Mouse (Mus musculus): ENCODE results near the gene Yipf6. TPM values are rescaled to one million over a fixed set of nuclear protein-coding genes. Genes with fewer than 3 reads are reported as not detected.
"Not testable (repeated sequence)": the region's sequence is repeated elsewhere in the genome, so short reads cannot be mapped to it uniquely, and the experiment has no call there.

Yipf6 gene
- total and polyA plus RNA-seq, 2 experiments from 2014 or later = 14.5 to 48.4 TPM

DNA sequence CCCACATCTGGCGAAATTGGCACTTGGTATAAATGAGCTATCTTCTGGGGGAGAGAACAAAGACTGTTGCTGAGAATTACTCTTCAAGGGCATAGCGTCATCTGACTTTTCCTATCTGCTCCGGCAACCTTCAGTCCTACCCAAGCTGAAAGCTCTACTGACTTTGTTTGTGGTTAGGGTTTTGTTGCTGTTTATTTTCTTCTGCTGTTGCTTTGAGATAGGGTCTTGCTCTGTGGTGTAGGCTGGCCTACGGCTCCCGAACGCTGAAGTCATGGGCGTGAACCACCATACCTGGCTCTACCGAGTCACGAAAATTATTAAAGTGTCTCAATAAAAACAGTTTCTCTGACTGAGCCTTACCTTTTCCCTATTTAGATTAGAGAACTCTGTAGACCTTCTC is 22.2 kb downstream of the Yipf6 start:
- no peaks in the 10 kb centered on the region for H3K27me3 ChIP-seq (ENCODE audit: control insufficient read depth, insufficient read depth, low read length)
- no peaks in the 10 kb centered on the region for H3K9me3 ChIP-seq (replicated peaks; ENCODE audit: control insufficient read depth, low read length)
- no peak for DNase-seq (ENCODE audit: low spot score)
- WGBS = 82% methylated on average over 9 of the region's 9 CpGs
- H3K4me2 ChIP-seq (ENCODE audit: low read depth, low read length) = no peak overlapping the region
- no peaks in the 10 kb centered on the region for H3K4me1 ChIP-seq (ENCODE audit: control insufficient read depth, insufficient read depth)
- H3K9ac ChIP-seq (replicated peaks; ENCODE audit: low read depth, low read length) = no peak overlapping the region
- H3K27ac ChIP-seq (ENCODE audit: low read depth) = no peak overlapping the region
- no peak for ATAC-seq (ENCODE audit: insufficient read depth, low read depth)
- H3K4me3 ChIP-seq (ENCODE audit: low read depth, low read length) = no peak overlapping the region
- no peak for TF ChIP-seq EP300 (IDR thresholded peaks at IDR 0.05; ENCODE audit: low read depth)
- no peaks in the 10 kb centered on the region for H3K36me3 ChIP-seq (replicated peaks; ENCODE audit: control insufficient read depth, insufficient read depth, low read length)

DNA sequence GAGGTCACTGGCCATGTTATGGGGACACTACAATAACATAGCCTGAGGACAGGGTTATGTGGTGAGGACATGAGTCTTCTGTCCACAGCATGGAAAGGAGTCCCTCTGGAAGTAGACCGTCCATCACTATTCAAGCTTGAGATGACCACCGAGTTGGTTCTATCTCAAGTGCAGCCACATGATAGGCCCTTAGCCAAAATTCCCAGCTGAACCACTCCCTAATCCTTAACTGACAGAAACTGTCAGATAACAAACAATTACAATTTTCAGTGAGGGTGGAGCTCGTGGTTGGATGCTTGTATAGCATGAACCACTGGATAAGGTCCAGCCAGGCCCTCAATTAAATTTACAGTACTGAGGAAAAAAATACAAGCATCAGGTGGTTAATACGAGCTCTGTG is 22.9 kb downstream of the Yipf6 start:
- DNase-seq (ENCODE audit: low spot score) = no peak
- 48% methylated on average over 4 of the region's 4 CpGs for WGBS
- ATAC-seq (ENCODE audit: insufficient read depth, low read depth) = no peak
- no peak overlapping the region for H3K9ac ChIP-seq (replicated peaks; ENCODE audit: low read depth, low read length)
- no peak for TF ChIP-seq EP300 (IDR thresholded peaks at IDR 0.05; ENCODE audit: low read depth)
- H3K27ac ChIP-seq (ENCODE audit: low read depth) = no peak overlapping the region
- H3K4me2 ChIP-seq (ENCODE audit: low read depth, low read length) = no peak overlapping the region
- no peaks in the 10 kb centered on the region for H3K36me3 ChIP-seq (replicated peaks; ENCODE audit: control insufficient read depth, insufficient read depth, low read length)
- no peak overlapping the region for H3K4me3 ChIP-seq (ENCODE audit: low read depth, low read length)
- no peaks in the 10 kb centered on the region for H3K4me1 ChIP-seq (ENCODE audit: control insufficient read depth, insufficient read depth)
- H3K27me3 ChIP-seq (ENCODE audit: control insufficient read depth, insufficient read depth, low read length) = no peaks in the 10 kb centered on the region; the same call in 1 of the 2 replicates
- no peaks in the 10 kb centered on the region for H3K9me3 ChIP-seq (replicated peaks; ENCODE audit: control insufficient read depth, low read length)

DNA sequence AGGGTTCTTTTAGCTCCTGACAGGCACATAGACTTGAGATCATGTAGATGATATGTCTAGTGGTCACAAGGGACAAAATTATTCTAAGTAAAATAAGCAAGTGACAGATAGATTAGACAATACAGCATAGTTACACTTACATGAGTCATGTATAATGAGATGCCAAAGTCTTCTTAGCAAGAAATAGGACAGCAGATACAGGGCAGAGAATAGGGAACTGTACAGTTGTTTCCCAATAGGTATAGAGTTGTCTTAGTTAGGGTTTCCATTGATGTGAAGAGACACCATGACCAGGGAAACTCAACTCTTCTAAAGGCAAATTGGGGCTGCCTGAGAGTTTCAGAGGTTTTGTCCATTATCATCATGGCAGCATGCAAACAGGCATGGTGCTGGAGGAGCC is 27.6 kb downstream of the Yipf6 start:
- no peak overlapping the region for H3K4me2 ChIP-seq (ENCODE audit: low read depth, low read length)
- no peak overlapping the region for H3K9ac ChIP-seq (replicated peaks; ENCODE audit: low read depth, low read length)
- no peaks in the 10 kb centered on the region for H3K4me1 ChIP-seq (ENCODE audit: control insufficient read depth, insufficient read depth)
- H3K36me3 ChIP-seq (replicated peaks; ENCODE audit: control insufficient read depth, insufficient read depth, low read length) = no peaks in the 10 kb centered on the region
- H3K27ac ChIP-seq (ENCODE audit: low read depth) = no peak overlapping the region
- ATAC-seq (ENCODE audit: insufficient read depth, low read depth) (no peak), DNase-seq (ENCODE audit: low spot score) (no peak)
- H3K9me3 ChIP-seq (replicated peaks; ENCODE audit: control insufficient read depth, low read length) = no peaks in the 10 kb centered on the region
- H3K27me3 ChIP-seq (ENCODE audit: control insufficient read depth, insufficient read depth, low read length) = no peaks in the 10 kb centered on the region; the same call in 1 of the 2 replicates
- TF ChIP-seq EP300 (IDR thresholded peaks at IDR 0.05; ENCODE audit: low read depth) = no peak
- no peak for TF ChIP-seq CTCF (IDR thresholded peaks at IDR 0.05; ENCODE audit: low read depth)
- no peak overlapping the region for H3K4me3 ChIP-seq (ENCODE audit: low read depth, low read length)

DNA sequence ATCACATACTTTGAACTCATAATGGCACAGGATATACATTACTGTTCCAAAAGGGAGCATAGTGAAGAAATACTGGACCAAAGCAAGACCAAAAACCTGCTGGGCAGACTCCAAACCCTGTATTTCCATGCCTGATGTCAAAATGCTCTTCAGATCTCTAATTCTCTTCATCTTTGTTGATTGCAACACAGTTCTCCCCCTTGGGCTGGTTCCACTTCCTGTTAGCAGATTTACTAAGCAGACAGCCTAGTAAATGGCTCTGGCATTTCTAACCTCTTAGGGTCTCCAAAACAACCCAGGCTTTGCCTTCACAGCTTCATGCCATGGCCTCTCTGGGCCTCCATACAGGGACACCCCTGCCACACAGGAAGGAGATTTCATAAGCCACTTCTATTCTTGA is 28.4 kb downstream of the Yipf6 start:
- H3K4me3 ChIP-seq (ENCODE audit: low read depth, low read length) = no peak overlapping the region
- H3K4me1 ChIP-seq (ENCODE audit: control insufficient read depth, insufficient read depth) = no peaks in the 10 kb centered on the region
- H3K9ac ChIP-seq (replicated peaks; ENCODE audit: low read depth, low read length) = no peak overlapping the region
- H3K9me3 ChIP-seq (replicated peaks; ENCODE audit: control insufficient read depth, low read length) = no peaks in the 10 kb centered on the region
- DNase-seq (ENCODE audit: low spot score) (no peak), ATAC-seq (ENCODE audit: insufficient read depth, low read depth) (no peak)
- no peak overlapping the region for H3K4me2 ChIP-seq (ENCODE audit: low read depth, low read length)
- H3K27me3 ChIP-seq (ENCODE audit: control insufficient read depth, insufficient read depth, low read length) = no peaks in the 10 kb centered on the region; the same call in 1 of the 2 replicates
- H3K36me3 ChIP-seq (replicated peaks; ENCODE audit: control insufficient read depth, insufficient read depth, low read length) = no peaks in the 10 kb centered on the region
- no peak for TF ChIP-seq CTCF (IDR thresholded peaks at IDR 0.05; ENCODE audit: low read depth)
- no peak for TF ChIP-seq EP300 (IDR thresholded peaks at IDR 0.05; ENCODE audit: low read depth)
- no peak overlapping the region for H3K27ac ChIP-seq (ENCODE audit: low read depth)

DNA sequence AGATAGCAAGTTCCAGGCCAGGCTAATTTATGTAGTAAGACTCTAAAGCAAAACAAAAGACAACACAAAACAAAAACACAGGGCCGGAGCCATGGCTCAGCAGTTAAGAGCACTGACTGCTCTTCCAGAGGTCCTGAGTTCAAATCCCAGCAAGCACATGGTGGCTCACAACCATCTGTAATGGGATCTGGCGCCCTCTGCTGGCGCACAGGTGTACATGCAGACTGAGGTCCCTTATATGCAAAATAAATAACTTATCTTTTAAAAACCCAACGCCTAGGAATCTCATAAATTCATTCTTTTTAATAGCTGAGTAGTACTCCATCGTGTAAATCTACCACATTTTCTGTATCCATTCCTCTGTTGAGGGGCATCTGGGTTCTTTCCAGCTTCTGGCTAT is 50.5 kb downstream of the Yipf6 start:
- not testable (repeated sequence) for H3K4me2 ChIP-seq (ENCODE audit: low read depth, low read length); H3K4me3 ChIP-seq (ENCODE audit: low read depth, low read length); H3K27me3 ChIP-seq (ENCODE audit: control insufficient read depth, insufficient read depth, low read length); H3K27ac ChIP-seq (ENCODE audit: low read depth); H3K9ac ChIP-seq (replicated peaks; ENCODE audit: low read depth, low read length); H3K36me3 ChIP-seq (replicated peaks; ENCODE audit: control insufficient read depth, insufficient read depth, low read length); DNase-seq (ENCODE audit: low spot score); H3K9me3 ChIP-seq (replicated peaks; ENCODE audit: control insufficient read depth, low read length); H3K4me1 ChIP-seq (ENCODE audit: control insufficient read depth, insufficient read depth); ATAC-seq (ENCODE audit: insufficient read depth, low read depth)
- WGBS = 40% methylated on average over 5 of the region's 5 CpGs

DNA sequence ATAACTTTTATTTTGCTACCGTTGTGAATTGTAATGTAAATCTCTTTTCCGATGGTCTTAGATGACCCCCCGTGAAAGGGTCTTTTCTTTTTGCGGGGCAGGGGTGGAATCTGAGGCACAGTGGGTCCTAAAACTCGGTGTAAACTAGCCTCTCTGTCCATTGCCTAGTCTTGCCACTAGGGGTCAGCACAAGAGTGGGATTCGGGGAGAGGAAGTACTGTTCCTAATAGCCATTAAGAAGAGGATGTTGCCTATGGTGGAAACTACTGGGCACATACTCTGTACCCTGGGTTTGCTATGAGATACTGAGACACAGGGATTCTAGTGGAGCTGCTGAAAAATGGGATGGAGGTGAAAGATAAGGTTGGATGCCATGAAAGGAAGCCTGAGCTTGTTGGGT is 53.5 kb downstream of the Yipf6 start:
- TF ChIP-seq CTCF (IDR thresholded peaks at IDR 0.05; ENCODE audit: low read depth) (peak; percentile 84), EP300 (IDR thresholded peaks at IDR 0.05; ENCODE audit: low read depth) (no peak)
- H3K4me3 ChIP-seq (ENCODE audit: low read depth, low read length) = no peak overlapping the region
- WGBS = 24% methylated on average over 6 of the region's 6 CpGs

More for the DNA sequence above, 53.5 kb downstream of the Yipf6 start:
- no peaks in the 10 kb centered on the region for H3K27me3 ChIP-seq (ENCODE audit: control insufficient read depth, insufficient read depth, low read length)
- no peak overlapping the region for H3K4me2 ChIP-seq (ENCODE audit: low read depth, low read length)
- ATAC-seq (ENCODE audit: insufficient read depth, low read depth) = no peak
- no peak overlapping the region for H3K27ac ChIP-seq (ENCODE audit: low read depth)
- no peaks in the 10 kb centered on the region for H3K9me3 ChIP-seq (replicated peaks; ENCODE audit: control insufficient read depth, low read length)
- H3K9ac ChIP-seq (replicated peaks; ENCODE audit: low read depth, low read length) = no peak overlapping the region
- no peaks in the 10 kb centered on the region for H3K4me1 ChIP-seq (ENCODE audit: control insufficient read depth, insufficient read depth)
- no peaks in the 10 kb centered on the region for H3K36me3 ChIP-seq (replicated peaks; ENCODE audit: control insufficient read depth, insufficient read depth, low read length)
- DNase-seq (ENCODE audit: low spot score) = peak; percentile 59

Other genes starting within 250 kb of the Yipf6 start
- gene Ophn1, start 45.3 kb upstream of the Yipf6 start, total RNA-seq (2014; rRNA removed; ENCODE audit: low replicate concordance) = 11.7 and 22.2 TPM in 2 replicates
- gene Ophn1, start 45.3 kb upstream of the Yipf6 start, polyA plus RNA-seq (2015; fragmentation: Nextera tagmentation; extraction: Ambion mirVana) = 7.5 and 7.6 TPM in 2 replicates
- 32.4 and 42.0 TPM in 2 replicates for gene Stard8, start 66.9 kb downstream of the Yipf6 start, total RNA-seq (2014; rRNA removed; ENCODE audit: low replicate concordance)
- 13.6 and 14.5 TPM in 2 replicates for gene Stard8, start 66.9 kb downstream of the Yipf6 start, polyA plus RNA-seq (2015; fragmentation: Nextera tagmentation; extraction: Ambion mirVana)
- gene Efnb1, start 199.8 kb downstream of the Yipf6 start, total RNA-seq (2014; rRNA removed; ENCODE audit: low replicate concordance) = 20.6 and 25.2 TPM in 2 replicates
- 12.5 and 12.6 TPM in 2 replicates for gene Efnb1, start 199.8 kb downstream of the Yipf6 start, polyA plus RNA-seq (2015; fragmentation: Nextera tagmentation; extraction: Ambion mirVana)

All from heart, postnatal 0 days (tissue).